Mouse (Mus musculus): ENCODE results near the gene Slco4c1.

DNA sequence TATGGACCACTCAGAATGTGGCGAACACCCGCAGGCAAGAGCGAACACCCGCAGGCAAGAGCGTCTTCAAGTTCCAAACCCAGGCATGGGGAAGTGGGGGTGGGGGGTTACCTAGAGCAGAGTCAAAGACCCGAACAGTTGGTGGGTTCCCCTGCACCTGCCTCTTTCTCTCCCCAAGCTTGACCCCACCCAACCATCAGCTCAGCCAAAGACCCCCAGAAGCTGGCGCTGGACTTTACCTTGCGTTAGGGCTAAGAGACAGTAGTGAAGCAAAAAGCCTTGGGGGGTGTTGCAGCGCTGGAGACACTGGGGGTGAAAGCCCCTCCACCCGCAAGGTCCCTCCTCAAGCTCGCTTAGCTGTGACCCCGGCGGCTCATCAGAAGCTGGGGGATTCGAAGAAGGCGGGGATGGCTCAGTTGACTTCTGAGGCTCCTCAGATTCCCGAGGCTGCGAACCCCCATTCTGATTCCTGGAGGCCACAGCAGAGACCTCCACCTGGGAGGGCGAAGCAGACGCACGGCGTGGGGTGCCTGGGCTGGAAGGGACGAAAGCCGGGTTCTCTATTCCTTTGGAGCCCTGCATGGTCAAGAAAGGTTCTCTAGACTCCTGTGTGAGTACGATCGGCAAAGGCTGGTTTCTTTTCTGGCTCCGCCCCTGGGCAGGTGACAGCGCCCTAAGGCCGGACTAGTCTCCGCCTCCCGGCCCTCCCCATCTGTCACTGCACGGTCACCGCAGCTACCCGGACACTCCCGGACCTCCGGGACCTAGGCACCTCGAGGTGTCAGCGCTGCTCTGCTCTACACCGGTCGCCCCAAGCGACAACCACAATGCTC lies at the start of gene Slco4c1:
- no peak for TF ChIP-seq EP300 (IDR thresholded peaks at IDR 0.05; ENCODE audit: low read depth in 1 of 2, low read length in 2 of 2)
- no peak for TF ChIP-seq BHLHE40 (IDR thresholded peaks at IDR 0.05; ENCODE audit: borderline replicate concordance, low read depth, low read length)
- TF ChIP-seq JUND (IDR thresholded peaks at IDR 0.05; ENCODE audit: low read depth, low read length) = no peak
- no peak for TF ChIP-seq CTCF (IDR thresholded peaks at IDR 0.05 in 2 of 3, conservative IDR thresholded peaks at IDR 0.05 in 1 of 3; ENCODE audit: control insufficient read depth in 1 of 3, insufficient read depth in 1 of 3, low read depth in 2 of 3, low read length in 3 of 3, poor library complexity in 1 of 3, severe bottlenecking in 1 of 3)
- no peak for TF ChIP-seq UBTF (IDR thresholded peaks at IDR 0.05; ENCODE audit: borderline replicate concordance, insufficient read depth, low read depth, low read length)
- no peak for TF ChIP-seq MAX (IDR thresholded peaks at IDR 0.05; ENCODE audit: low read length)
- TF ChIP-seq RAD21 (IDR thresholded peaks at IDR 0.05; ENCODE audit: low read depth, low read length) = no peak
